Mouse (Mus musculus) ovary, postnatal 10 days (tissue): ENCODE data around the gene Brd7.

ENCODE experiments used
- DNase-seq: peaks from one replicate; pipeline ENCODE4 v3.0.0; 2022; ENCODE audit warnings: low spot score

Brd7 gene

GRCm38 (mm10) chr8:88309881-88310280 lies 52.1 kb downstream of the Brd7 start:
- no peak for DNase-seq

- no peak for DNase-seq
These were observed 52.6 kb downstream of the Brd7 start for GRCm38 (mm10) chr8:88309274-88309873.

GRCm38 (mm10) chr8:88307736-88308135 lies 54.3 kb downstream of the Brd7 start:
- no peak for DNase-seq

GRCm38 (mm10) chr8:88306511-88306910 lies 55.5 kb downstream of the Brd7 start:
- no peak for DNase-seq

GRCm38 (mm10) chr8:88305814-88306213 lies 56.2 kb downstream of the Brd7 start:
- no peak for DNase-seq

DNA sequence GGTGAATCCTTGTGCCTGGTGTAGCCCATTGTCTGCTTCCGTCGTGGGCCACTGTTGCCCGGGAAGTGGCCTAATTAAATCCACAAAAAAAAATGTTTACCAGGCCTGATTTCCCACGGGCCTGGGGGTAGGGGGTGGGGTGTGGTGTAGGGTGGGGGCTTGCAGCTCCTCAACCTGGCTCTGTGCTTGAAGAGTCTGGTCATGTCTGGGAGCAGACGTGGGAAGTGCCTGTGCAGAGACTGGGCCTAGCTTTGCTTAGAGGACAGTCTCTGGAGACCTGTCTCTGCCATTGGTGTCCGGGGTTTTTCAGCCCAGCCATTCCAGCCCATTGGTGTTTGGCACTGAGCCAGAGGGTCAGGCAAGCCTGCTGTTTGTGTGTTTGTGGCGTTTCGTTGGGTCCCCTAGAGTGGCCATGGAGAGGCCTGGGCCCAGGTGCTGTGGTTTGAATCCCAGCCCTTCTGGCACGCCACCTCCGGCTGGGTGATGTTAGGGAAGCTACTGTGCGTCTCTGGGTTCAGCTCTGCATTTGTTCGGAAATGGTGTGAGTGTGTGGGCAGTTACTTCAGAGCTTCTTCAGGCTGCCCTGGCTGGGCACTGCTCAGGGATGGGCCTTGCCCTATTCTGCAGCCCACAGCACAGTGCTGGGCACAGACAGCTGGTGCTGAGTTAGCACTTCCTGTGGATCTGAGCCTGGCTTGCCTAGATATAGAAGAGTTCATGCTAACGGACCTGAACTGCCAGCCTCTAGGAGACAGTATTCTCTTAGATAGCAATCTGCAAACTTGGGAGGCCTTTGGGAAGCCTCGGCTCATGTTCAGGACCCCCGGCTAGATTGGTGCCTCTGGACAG lies 60.2 kb downstream of the Brd7 start:
- no peak for DNase-seq

GRCm38 (mm10) chr8:88299907-88300603 lies 61.9 kb downstream of the Brd7 start:
- no peak for DNase-seq

GRCm38 (mm10) chr8:88298733-88299103 lies 63.3 kb downstream of the Brd7 start:
- no peak for DNase-seq

- no peak for DNase-seq
These were observed 63.8 kb downstream of the Brd7 start for GRCm38 (mm10) chr8:88297976-88298732.

DNA sequence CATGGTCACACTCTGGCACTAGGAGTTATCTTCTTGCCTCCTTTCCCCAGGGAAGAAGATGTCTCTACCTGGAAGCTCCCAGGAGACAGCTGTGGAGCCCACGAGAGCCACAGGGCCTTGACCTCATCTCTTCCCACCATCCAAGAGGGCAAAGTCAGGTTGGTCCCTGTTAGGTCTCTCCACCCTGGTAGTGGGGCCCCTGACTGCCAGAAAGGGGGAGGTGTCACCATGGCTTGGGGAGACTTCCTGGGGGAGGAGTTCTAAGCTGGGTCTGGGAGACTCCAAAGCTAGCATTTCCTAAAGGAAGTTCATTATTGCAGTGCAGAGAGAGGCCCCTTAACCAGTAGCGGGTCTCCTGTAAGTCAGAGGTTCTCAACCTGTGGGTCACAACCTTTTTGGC lies 67.0 kb downstream of the Brd7 start:
- no peak for DNase-seq

GRCm38 (mm10) chr8:88293590-88294356 lies 68.2 kb downstream of the Brd7 start:
- no peak for DNase-seq

- no peak for DNase-seq
These were observed 69.1 kb downstream of the Brd7 start for GRCm38 (mm10) chr8:88292926-88293325.

GRCm38 (mm10) chr8:88291305-88291690 lies 70.7 kb downstream of the Brd7 start:
- DNase-seq: no peak

DNA sequence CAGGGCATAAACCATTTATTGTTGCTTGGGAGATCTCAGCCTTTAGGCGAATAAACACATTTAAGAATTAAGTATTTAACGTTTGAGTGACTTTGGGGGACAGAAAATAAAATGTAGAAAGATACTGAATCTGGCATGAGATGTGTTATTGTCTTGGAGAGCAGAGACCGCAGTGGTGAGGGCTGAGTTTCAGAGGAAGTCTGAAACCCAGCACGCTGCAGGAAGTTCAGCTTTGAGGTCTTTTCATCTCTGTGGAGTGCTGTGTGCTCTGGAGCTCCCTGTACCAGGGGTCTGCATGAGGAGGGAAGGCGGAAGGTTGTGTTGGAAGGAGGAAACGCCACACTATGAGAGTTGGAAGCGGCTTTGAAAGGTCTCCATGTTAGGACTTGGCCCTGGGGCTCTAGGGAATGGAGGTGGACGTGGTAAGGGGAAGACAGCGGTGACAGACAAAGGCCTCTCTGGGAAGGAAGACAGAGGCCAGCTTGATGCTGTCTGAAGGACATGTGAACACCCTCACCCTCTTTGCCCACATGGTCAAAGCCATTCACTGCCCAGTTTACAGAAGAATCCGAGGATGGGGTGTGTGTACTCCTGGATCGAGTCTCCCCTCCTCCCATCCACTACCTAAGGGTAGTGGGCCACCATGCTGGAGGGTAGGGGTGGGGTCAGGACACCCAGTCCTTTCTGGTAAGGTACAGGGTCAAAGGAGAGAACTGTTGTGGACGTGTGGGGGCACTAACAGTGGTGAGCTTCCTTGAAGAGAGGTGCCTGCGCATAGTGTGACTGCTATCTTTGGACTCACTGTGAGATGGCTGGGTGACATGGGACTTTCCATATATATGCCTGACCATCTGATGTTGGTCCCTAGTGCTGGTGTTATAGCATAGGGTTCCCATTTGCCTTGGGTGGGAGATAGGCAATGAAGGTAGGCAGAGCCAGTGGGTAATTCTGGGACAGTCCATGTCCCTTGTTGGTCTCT lies 71.4 kb downstream of the Brd7 start:
- DNase-seq: no peak

DNA sequence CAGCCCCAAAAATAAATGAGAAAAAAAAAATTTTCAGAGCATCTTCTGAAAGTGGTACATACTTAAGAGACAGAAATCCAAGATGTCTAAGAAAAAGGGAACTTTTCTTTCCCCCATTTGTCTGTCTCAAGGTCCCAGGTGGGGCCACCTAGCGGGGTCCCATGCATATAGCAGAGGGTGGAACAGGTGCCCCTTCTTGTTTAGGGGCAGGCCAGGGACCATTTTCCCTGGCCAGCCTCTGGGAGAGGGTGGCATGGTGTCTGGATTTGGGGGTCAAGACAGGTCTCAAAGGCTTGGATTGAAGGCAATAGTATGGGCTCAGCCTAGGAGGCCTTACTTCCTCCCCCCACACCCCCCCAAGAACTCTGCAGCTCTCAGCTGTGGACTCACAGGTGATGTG lies 72.1 kb downstream of the Brd7 start:
- no peak for DNase-seq

GRCm38 (mm10) chr8:88288622-88289242 lies 73.3 kb downstream of the Brd7 start:
- no peak for DNase-seq

DNA sequence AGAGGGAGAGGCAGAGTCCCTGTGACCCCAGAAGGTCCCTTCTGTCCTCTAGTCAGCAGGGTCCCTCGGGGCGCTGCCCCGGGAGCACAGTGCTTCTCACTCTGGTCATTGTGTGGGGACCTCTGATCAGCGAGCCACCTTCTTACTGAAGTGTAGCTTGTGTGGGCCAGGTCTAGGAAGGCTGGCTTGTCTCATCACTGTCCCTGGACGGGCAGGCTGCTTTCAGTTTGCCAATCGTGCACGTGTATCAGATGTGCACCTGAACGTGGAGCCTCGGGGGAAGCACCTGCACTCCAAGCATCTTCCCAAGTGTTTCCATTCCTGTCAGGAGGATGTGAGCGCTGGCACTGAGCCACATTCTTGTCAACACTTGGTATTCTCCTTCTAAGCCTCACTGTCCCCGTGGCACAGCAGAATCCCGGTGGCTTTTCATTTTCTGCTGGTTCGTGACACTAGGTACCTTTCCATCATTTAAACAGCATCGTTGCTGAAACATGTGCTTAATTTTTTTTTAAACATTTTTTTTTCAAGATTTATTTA lies 75.5 kb downstream of the Brd7 start:
- no peak for DNase-seq

- no peak for DNase-seq
These were observed 76.3 kb downstream of the Brd7 start for GRCm38 (mm10) chr8:88285469-88286356.

GRCm38 (mm10) chr8:88284738-88285137 lies 77.3 kb downstream of the Brd7 start:
- DNase-seq: no peak
